Mouse (Mus musculus): ENCODE measurements around the gene Ppa1. TPM values are rescaled to one million over a fixed set of nuclear protein-coding genes. Genes with fewer than 3 reads are reported as not detected.

Ppa1 gene
- total RNA-seq, 2 experiments from 2014 or later, result 117 to 126 TPM

Other genes starting within 250 kb of the Ppa1 start
- not detected for gene Nodal, start 230.6 kb upstream of the Ppa1 start, total RNA-seq (2021)
- 10 to 100 TPM; 46.3 to 49.2 TPM for gene Eif4ebp2, start 195.9 kb upstream of the Ppa1 start, total RNA-seq (2021)
- 10 to 100 TPM; 16.2 to 16.7 TPM for gene Lrrc20, start 172.8 kb upstream of the Ppa1 start, total RNA-seq (2021)
- 1 to 10 TPM; 4.1 to 4.5 TPM for gene Npffr1, start 53.1 kb upstream of the Ppa1 start, total RNA-seq (2021)
- 100 to 1,000 TPM; 127 TPM for gene Sar1a, start 31.7 kb downstream of the Ppa1 start, total RNA-seq (2021)
- gene Tysnd1, start 47.0 kb downstream of the Ppa1 start, total RNA-seq (2021), result 10 to 100 TPM; 30.8 to 34.4 TPM
- gene Aifm2, start 66.7 kb downstream of the Ppa1 start, total RNA-seq (2021), result 1 to 10 TPM; 6.6 to 8.8 TPM
- gene H2afy2, start 135.6 kb downstream of the Ppa1 start, total RNA-seq (2021), result 10 to 100 TPM; 36.8 to 37.1 TPM

Measured in layer of hippocampus, postnatal 10 days (tissue).